Mouse (Mus musculus) hindbrain, embryonic 14.5 days (tissue): ENCODE data around the gene Nos1ap. TPM values are rescaled to one million over a fixed set of nuclear protein-coding genes. Genes with fewer than 3 reads are reported as not detected.

ENCODE experiments used
- ATAC-seq: fragments of 200-750 bp; cut with Nextera tagmentation; 2 replicates; pipeline ENCODE4 v1.8.0; 2017; ENCODE audit warnings: moderate number of reproducible peaks, mild to moderate bottlenecking, moderate TSS enrichment, moderate library complexity; ENCODE audit not compliant: low FRiP score
- DNase-seq: peaks from one replicate; pipeline ENCODE4 v3.0.0-alpha.2; 2015; ENCODE audit warnings: low spot score
- H3K27ac ChIP-seq: fragments of 300-500 bp; sonication (generic); 2 replicates; pipeline ENCODE4 v1.5.1; 2014; ENCODE audit warnings: mild to moderate bottlenecking, moderate library complexity
- H3K27me3 ChIP-seq: fragments of 300-500 bp; sonication (generic); 2 replicates; pipeline ENCODE4 v1.6.1; 2014; ENCODE audit warnings: mild to moderate bottlenecking, low read length, mixed read lengths; ENCODE audit not compliant: control insufficient read depth, insufficient read depth
- H3K36me3 ChIP-seq: fragments of 300-500 bp; sonication (generic); replicated peaks from 2 replicates; pipeline ENCODE4 v1.6.1; 2014; ENCODE audit not compliant: control insufficient read depth, insufficient read depth
- H3K4me1 ChIP-seq: fragments of 300-500 bp; sonication (generic); replicated peaks from 2 replicates; pipeline ENCODE4 v1.6.1; 2014; ENCODE audit warnings: antibody characterized with exemption, low read length, mixed read lengths; ENCODE audit not compliant: control insufficient read depth, insufficient read depth
- H3K4me2 ChIP-seq: fragments of 300-500 bp; sonication (generic); replicated peaks from 2 replicates; pipeline ENCODE4 v1.6.1; 2014; ENCODE audit warnings: mild to moderate bottlenecking, moderate library complexity
- H3K4me3 ChIP-seq: fragments of 300-500 bp; sonication (generic); replicated peaks from 2 replicates; pipeline ENCODE4 v1.5.1; 2014; ENCODE audit warnings: mild to moderate bottlenecking, low read length
- H3K9ac ChIP-seq: fragments of 300-500 bp; sonication (generic); 2 replicates; pipeline ENCODE4 v1.6.1; 2014
- H3K9me3 ChIP-seq: fragments of 300-500 bp; sonication (generic); 2 replicates; pipeline ENCODE4 v1.6.1; 2016; ENCODE audit warnings: low read length; ENCODE audit not compliant: control insufficient read depth
- WGBS: fragments of 180-500 bp; shearing (Covaris S2); extraction: QIAGEN DNeasy Blood & Tissue Kit; methylation state at CpG from one replicate; pipeline ENCODE4 v1.1.7; 2014; 5-methylcytosine and 5-hydroxymethylcytosine counted together
- polyA plus RNA-seq: library from polyadenylated mRNA; unstranded; fragments of >200 nt; fragmentation: Nextera tagmentation; extraction: Ambion mirVana; gene quantifications from 2 replicates; pipeline ENCODE4 v1.2.1, GENCODE M21; 2014

Nos1ap gene
- polyA plus RNA-seq, 1 experiment from 2014 or later = 18.0 TPM

- H3K9ac ChIP-seq = no peak overlapping the region
- ATAC-seq (no peak), DNase-seq (no peak)
- WGBS = 87% methylated on average over 9 of the region's 9 CpGs
- no peaks in the 10 kb centered on the region for H3K36me3 ChIP-seq
- H3K4me2 ChIP-seq = no peak overlapping the region
- H3K9me3 ChIP-seq = peaks cover 6% of the 10 kb centered on the region; the same call in 1 of the 2 replicates
- no peak overlapping the region for H3K27ac ChIP-seq
- no peaks in the 10 kb centered on the region for H3K27me3 ChIP-seq
- no peak overlapping the region for H3K4me3 ChIP-seq
- H3K4me1 ChIP-seq = no peaks in the 10 kb centered on the region
Measured at GRCm38 (mm10) chr1:170538481-170539061, 51.1 kb downstream of the Nos1ap start.

DNA sequence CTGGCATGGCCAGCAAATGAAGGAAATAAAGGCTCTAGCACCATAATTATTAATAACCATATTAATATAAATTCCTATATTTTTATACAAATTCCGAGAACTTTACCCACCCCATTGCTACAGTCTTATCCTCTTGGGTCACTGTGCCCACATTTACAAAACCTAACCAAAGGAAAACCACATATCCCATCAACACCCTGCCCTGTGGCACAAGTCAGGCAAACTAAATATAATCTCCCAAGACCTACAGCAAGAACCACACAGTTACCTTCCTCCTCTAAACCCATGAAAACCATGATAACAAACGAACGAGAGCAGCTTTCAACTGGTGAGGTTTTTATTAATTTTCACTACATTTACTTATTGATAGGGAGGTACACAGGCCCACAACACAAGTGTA is 53.3 kb downstream of the Nos1ap start:
- 97% methylated on average over 3 of the region's 3 CpGs for WGBS
- peaks cover 6% of the 10 kb centered on the region; the same call in 1 of the 2 replicates for H3K9me3 ChIP-seq
- H3K4me1 ChIP-seq = no peaks in the 10 kb centered on the region
- no peak overlapping the region for H3K9ac ChIP-seq
- ATAC-seq = no peak
- no peak for DNase-seq
- H3K27me3 ChIP-seq = no peaks in the 10 kb centered on the region
- no peak overlapping the region for H3K27ac ChIP-seq
- H3K4me3 ChIP-seq = no peak overlapping the region
- H3K36me3 ChIP-seq = no peaks in the 10 kb centered on the region
- H3K4me2 ChIP-seq = no peak overlapping the region

DNA sequence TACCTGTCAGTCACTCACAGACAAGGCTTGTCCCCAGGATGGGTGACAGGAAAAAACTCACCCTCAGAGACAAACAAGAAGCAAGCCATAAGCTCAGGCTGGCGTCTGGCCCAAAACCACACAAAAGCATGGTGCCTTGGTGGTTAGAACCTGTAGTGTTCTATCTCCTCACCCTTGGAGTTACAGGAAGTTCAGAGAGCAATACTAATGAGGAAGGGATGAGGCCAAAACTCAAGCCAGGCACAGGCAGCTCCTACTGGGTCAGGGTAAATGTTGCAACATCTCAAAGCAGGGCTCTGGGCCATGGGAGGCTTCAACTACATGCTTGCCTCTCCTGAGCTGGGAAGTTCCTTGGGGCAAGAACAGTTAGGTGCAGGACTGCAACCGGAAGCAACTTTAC is 54.4 kb downstream of the Nos1ap start:
- H3K4me2 ChIP-seq = no peak overlapping the region
- H3K4me3 ChIP-seq = no peak overlapping the region
- no peaks in the 10 kb centered on the region for H3K9me3 ChIP-seq
- no peak overlapping the region for H3K9ac ChIP-seq
- no peaks in the 10 kb centered on the region for H3K36me3 ChIP-seq
- 87% methylated on average over 2 of the region's 2 CpGs for WGBS
- no peaks in the 10 kb centered on the region for H3K4me1 ChIP-seq
- no peak for DNase-seq
- H3K27me3 ChIP-seq = no peaks in the 10 kb centered on the region
- H3K27ac ChIP-seq = no peak overlapping the region
- no peak for ATAC-seq

DNA sequence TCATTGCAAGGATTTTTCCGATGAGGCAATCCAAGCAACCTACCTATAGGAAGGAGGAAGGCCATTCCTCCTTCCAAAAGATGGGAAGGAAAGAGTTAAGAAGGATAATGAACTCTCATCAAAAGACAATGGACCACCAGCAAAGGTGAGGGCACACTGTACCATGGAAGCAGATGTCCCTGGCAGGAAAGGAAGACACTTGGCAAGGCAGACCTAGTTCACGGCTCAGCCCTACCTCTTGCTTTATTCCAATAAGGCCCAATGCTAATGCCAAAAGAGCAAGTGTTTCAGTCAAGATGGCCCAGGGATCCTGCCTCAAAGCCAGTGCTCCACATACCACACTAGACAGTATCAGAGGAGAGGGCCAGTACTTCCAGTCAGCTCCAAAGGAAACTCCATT is 58.4 kb downstream of the Nos1ap start:
- Histone ChIP-seq H3K9me3 (no peaks in the 10 kb centered on the region), H3K4me2 (no peak overlapping the region), H3K36me3 (no peaks in the 10 kb centered on the region), H3K4me1 (no peaks in the 10 kb centered on the region), H3K27me3 (no peaks in the 10 kb centered on the region), H3K27ac (no peak overlapping the region), H3K9ac (no peak overlapping the region), H3K4me3 (no peak overlapping the region)
- ATAC-seq (no peak), DNase-seq (no peak)
- WGBS = 74% methylated on average over 2 of the region's 2 CpGs

DNA sequence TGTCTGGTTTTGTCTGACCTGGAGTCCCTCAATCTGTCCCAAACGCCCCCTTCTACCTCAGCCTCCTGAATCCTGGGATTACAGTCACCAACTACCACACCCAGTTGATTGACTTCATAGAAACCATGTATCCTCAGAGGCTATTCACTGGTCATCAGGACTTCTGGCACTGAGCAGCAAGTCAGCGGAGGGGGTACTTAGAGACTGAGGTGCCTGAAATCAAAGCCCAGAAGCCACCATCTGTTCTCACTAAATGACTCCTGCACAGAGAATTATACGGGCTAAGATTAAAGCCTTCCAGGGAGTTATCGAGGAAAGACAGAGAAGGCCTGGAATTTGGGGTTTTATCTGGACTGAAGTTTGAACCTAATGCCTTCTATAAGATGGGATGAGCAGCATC is 59.2 kb downstream of the Nos1ap start:
- Histone ChIP-seq H3K36me3 (no peaks in the 10 kb centered on the region), H3K4me1 (no peaks in the 10 kb centered on the region), H3K9me3 (no peaks in the 10 kb centered on the region), H3K27me3 (no peaks in the 10 kb centered on the region), H3K4me2 (no peak overlapping the region), H3K4me3 (no peak overlapping the region), H3K9ac (no peak overlapping the region), H3K27ac (no peak overlapping the region)
- 83% methylated on average over 4 of the region's 4 CpGs for WGBS
- DNase-seq (no peak), ATAC-seq (no peak)

- Histone ChIP-seq H3K36me3 (no peaks in the 10 kb centered on the region), H3K27ac (no peak overlapping the region), H3K27me3 (no peaks in the 10 kb centered on the region), H3K9me3 (peaks cover 12% of the 10 kb centered on the region; the same call in 1 of the 2 replicates), H3K4me1 (no peaks in the 10 kb centered on the region; the same call in 1 of the 2 replicates), H3K4me3 (no peak overlapping the region), H3K9ac (no peak overlapping the region), H3K4me2 (no peak overlapping the region)
- WGBS = 42% methylated on average over 5 of the region's 5 CpGs
- ATAC-seq = no peak
- DNase-seq = no peak
Measured at GRCm38 (mm10) chr1:170522891-170523290, 66.8 kb downstream of the Nos1ap start.

DNA sequence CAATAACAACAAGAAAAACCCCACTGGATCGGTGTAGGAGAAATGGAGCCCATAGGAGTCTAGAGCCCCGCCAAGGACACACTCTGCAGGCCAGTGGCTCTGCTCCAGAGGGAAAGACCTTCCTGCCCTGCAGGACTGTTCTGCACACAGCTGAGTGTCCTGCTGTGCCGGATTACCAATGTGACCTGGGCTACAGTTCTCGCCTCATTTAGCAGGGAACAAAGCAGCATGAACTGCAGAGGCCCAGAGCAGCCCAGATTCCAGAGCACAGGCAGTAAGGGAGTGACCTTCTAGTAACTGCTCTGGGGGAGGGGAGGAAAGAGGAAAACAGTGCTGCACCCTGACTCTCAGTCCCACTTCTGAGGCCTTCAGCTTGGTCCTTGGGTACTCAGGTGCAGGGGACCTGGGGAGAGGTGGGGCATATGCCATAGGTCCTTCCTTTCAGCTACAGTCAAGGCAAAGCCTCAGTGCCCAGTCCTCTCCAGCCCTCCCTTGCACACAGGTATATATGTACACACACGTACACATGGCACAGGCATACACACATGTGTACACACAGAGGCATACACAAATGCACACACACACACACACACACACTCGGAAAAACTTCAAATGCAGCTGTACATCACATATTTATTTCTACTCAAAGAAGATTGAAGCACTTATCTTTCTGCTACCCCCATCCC is 68.0 kb downstream of the Nos1ap start:
- H3K4me3 ChIP-seq = no peak overlapping the region
- H3K9me3 ChIP-seq = peaks cover 12% of the 10 kb centered on the region; the same call in 1 of the 2 replicates
- DNase-seq = no peak
- H3K4me1 ChIP-seq = no peaks in the 10 kb centered on the region; the same call in 1 of the 2 replicates
- H3K27ac ChIP-seq = 0 out of 2 replicates have a peak overlapping the region, but pooled peaks have one; percentile 20
- ATAC-seq = peak; percentile 68; the same call in 1 of the 2 replicates
- no peak overlapping the region for H3K4me2 ChIP-seq
- no peaks in the 10 kb centered on the region for H3K27me3 ChIP-seq
- WGBS = 33% methylated on average over 6 of the region's 6 CpGs
- H3K9ac ChIP-seq = no peak overlapping the region
- no peaks in the 10 kb centered on the region for H3K36me3 ChIP-seq

GRCm38 (mm10) chr1:170520206-170520605 is 69.5 kb downstream of the Nos1ap start:
- 93% methylated on average over 4 of the region's 4 CpGs for WGBS
- H3K4me2 ChIP-seq = no peak overlapping the region
- peaks cover 12% of the 10 kb centered on the region; the same call in 1 of the 2 replicates for H3K9me3 ChIP-seq
- no peak for ATAC-seq
- H3K36me3 ChIP-seq = no peaks in the 10 kb centered on the region
- H3K4me3 ChIP-seq = no peak overlapping the region
- no peak overlapping the region for H3K27ac ChIP-seq
- H3K27me3 ChIP-seq = no peaks in the 10 kb centered on the region
- H3K4me1 ChIP-seq = no peaks in the 10 kb centered on the region; the same call in 1 of the 2 replicates
- no peak for DNase-seq
- no peak overlapping the region for H3K9ac ChIP-seq

DNA sequence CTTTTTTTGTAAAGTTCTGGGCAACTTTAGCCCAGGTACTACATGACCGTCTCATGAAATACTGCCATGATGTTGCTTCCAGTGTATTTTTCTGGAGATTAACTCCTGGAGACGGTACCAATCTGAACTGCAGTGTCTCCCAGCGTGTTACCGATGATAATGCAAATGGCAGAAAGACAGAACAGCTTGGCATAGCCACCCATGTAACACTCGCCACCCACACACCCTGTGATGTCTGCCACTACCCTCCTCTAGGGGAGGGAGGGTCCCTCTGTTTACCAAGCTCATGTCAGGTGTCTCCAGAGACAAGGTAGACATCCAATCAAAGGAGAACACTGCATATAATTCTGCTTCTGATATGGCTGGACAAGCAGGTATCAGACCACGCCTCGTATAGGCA is 70.0 kb downstream of the Nos1ap start:
- Histone ChIP-seq H3K9ac (no peak overlapping the region), H3K27ac (no peak overlapping the region), H3K9me3 (peaks cover 12% of the 10 kb centered on the region; the same call in 1 of the 2 replicates), H3K27me3 (no peaks in the 10 kb centered on the region), H3K4me1 (no peaks in the 10 kb centered on the region; the same call in 1 of the 2 replicates), H3K4me2 (no peak overlapping the region), H3K4me3 (no peak overlapping the region), H3K36me3 (no peaks in the 10 kb centered on the region)
- no peak for DNase-seq
- no peak for ATAC-seq
- 95% methylated on average over 7 of the region's 7 CpGs for WGBS
